Mouse (Mus musculus) ES-Bruce4 (cell line): ENCODE data around the gene Trpv4.
A peak's percentile ranks its signal among the peaks of the same experiment; 100 is the strongest.

ENCODE experiments used
- CTCF ChIP-seq: IDR thresholded peaks from one replicate; pipeline ENCODE4 v1.8.1; 2011; ENCODE audit warnings: low read depth, low read length
- POLR2A ChIP-seq: IDR thresholded peaks from one replicate; pipeline ENCODE4 v1.8.1; 2011; ENCODE audit warnings: low read length; ENCODE audit not compliant: insufficient read depth

- TF ChIP-seq POLR2A, result no peak
- TF ChIP-seq CTCF, result peak; percentile 55
Observed at GRCm38 (mm10) chr5:114673114-114673513, 14.9 kb upstream of the Trpv4 start.
